Mouse (Mus musculus) C2C12 (cell line): ENCODE results near the gene Gpr25.

Source experiments
- CTCF ChIP-seq: IDR thresholded peaks from one replicate; pipeline ENCODE4 v1.5.1; 2011; ENCODE audit not compliant: control insufficient read depth, insufficient read depth, insufficient read length
- USF1 ChIP-seq: IDR thresholded peaks from one replicate; pipeline ENCODE4 v1.6.1; 2011; ENCODE audit warnings: low read depth, mild to moderate bottlenecking, control low read depth, moderate library complexity

- TF ChIP-seq USF1 (no peak), CTCF (no peak)
Measured at GRCm38 (mm10) chr1:136222386-136222785, 38.3 kb downstream of the Gpr25 start.
